ENCODE assay signal across 8 mouse cellular contexts in genomic region chr3:105452556-105453213, GRCm38 (mm10). TPM values are rescaled to one million over a fixed set of nuclear protein-coding genes. Genes with fewer than 3 reads are reported as not detected.
A peak's percentile ranks its signal among the peaks of the same experiment; 100 is the strongest.
DNase-seq lines count a peak whose midpoint lies in the region; ATAC-seq and TF ChIP-seq lines count a peak whose summit lies in the region.

No protein-coding gene starts in this region.

- peak overlapping the region; percentile 66 for H3K27ac ChIP-seq in forebrain, embryonic 14.5 days (ENCODE audit: low read depth, low read length)
- H3K27ac ChIP-seq in hindbrain, embryonic 15.5 days (replicated peaks): peak overlapping the region; percentile 85
- no peak overlapping the region for H3K27ac ChIP-seq in limb, embryonic 12.5 days
- H3K27ac ChIP-seq in neural tube, embryonic 11.5 days (ENCODE audit: low read depth, low read length): no peak overlapping the region

- peak; percentile 37; the same call in 1 of the 2 replicates for TF ChIP-seq POLR2A in brain, embryonic 14.5 days (IDR thresholded peaks at IDR 0.05; ENCODE audit: borderline replicate concordance, extremely low read depth, insufficient read depth, insufficient read length, poor library complexity, severe bottlenecking)

- peak overlapping the region; percentile 92 for H3K9ac ChIP-seq in forebrain, embryonic 14.5 days (ENCODE audit: low read length)
- peak overlapping the region; percentile 84 for H3K9ac ChIP-seq in hindbrain, embryonic 15.5 days
- peak overlapping the region; percentile 70 for H3K9ac ChIP-seq in limb, embryonic 12.5 days (replicated peaks)
- peak overlapping the region; percentile 75 for H3K9ac ChIP-seq in neural tube, embryonic 11.5 days (ENCODE audit: low read length)

- H3K9me3 ChIP-seq in forebrain, embryonic 14.5 days (replicated peaks; ENCODE audit: control insufficient read depth, low read length): no peaks in the 10 kb centered on the region
- H3K9me3 ChIP-seq in hindbrain, embryonic 15.5 days: no peaks in the 10 kb centered on the region
- no peaks in the 10 kb centered on the region for H3K9me3 ChIP-seq in limb, embryonic 12.5 days
- H3K9me3 ChIP-seq in neural tube, embryonic 11.5 days (ENCODE audit: control insufficient read depth, low read length): no peaks in the 10 kb centered on the region

- peak; percentile 63 for ATAC-seq in forebrain, embryonic 14.5 days
- peak; percentile 61 for ATAC-seq in hindbrain, embryonic 15.5 days (ENCODE audit: low FRiP score, low read depth)
- no peak for ATAC-seq in limb, embryonic 12.5 days (ENCODE audit: insufficient number of reproducible peaks, insufficient read depth, low FRiP score, low TSS enrichment, low read depth)
- ATAC-seq in neural tube, embryonic 11.5 days (ENCODE audit: insufficient read depth, low FRiP score, low TSS enrichment): peak; percentile 48

- H3K36me3 ChIP-seq in forebrain, embryonic 14.5 days (ENCODE audit: control insufficient read depth, insufficient read depth, low read length): no peaks in the 10 kb centered on the region
- no peaks in the 10 kb centered on the region for H3K36me3 ChIP-seq in hindbrain, embryonic 15.5 days
- no peaks in the 10 kb centered on the region for H3K36me3 ChIP-seq in limb, embryonic 12.5 days
- no peaks in the 10 kb centered on the region for H3K36me3 ChIP-seq in neural tube, embryonic 11.5 days (ENCODE audit: control insufficient read depth, insufficient read depth, low read length)

- H3K4me2 ChIP-seq in forebrain, embryonic 14.5 days (ENCODE audit: low read length): peak overlapping the region; percentile 99
- peak overlapping the region; percentile 96 for H3K4me2 ChIP-seq in hindbrain, embryonic 15.5 days
- peak overlapping the region; percentile 100 for H3K4me2 ChIP-seq in limb, embryonic 12.5 days
- H3K4me2 ChIP-seq in neural tube, embryonic 11.5 days (ENCODE audit: low read depth): peak overlapping the region; percentile 99

- peak; percentile 5 for DNase-seq in gastrocnemius, postnatal 14 days
- no peak for DNase-seq in gastrocnemius, postnatal 36 days
- peak; percentile 64 for DNase-seq in brain, embryonic 14.5 days (ENCODE audit: low read depth)
- DNase-seq in forebrain, embryonic 14.5 days (ENCODE audit: low spot score): peak; percentile 43
- DNase-seq in neural tube, embryonic 11.5 days (ENCODE audit: low spot score): peak; percentile 52
- DNase-seq in urinary bladder, postnatal 14 days (ENCODE audit: low spot score): peak; percentile 26

- H3K4me1 ChIP-seq in forebrain, embryonic 14.5 days (ENCODE audit: control insufficient read depth, insufficient read depth, low read length): peaks cover 12% of the 10 kb centered on the region
- peaks cover 49% of the 10 kb centered on the region for H3K4me1 ChIP-seq in hindbrain, embryonic 15.5 days (replicated peaks)
- peaks cover 29% of the 10 kb centered on the region for H3K4me1 ChIP-seq in limb, embryonic 12.5 days (replicated peaks)
- H3K4me1 ChIP-seq in neural tube, embryonic 11.5 days (ENCODE audit: control insufficient read depth, insufficient read depth, low read length): peaks cover 7% of the 10 kb centered on the region

- TF ChIP-seq CTCF in brain, embryonic 14.5 days (IDR thresholded peaks at IDR 0.05; ENCODE audit: borderline replicate concordance, extremely low read depth, insufficient read depth, insufficient read length): no peak

- peaks cover 8% of the 10 kb centered on the region; the same call in 1 of the 2 replicates for H3K27me3 ChIP-seq in forebrain, embryonic 14.5 days (replicated peaks; ENCODE audit: control insufficient read depth, insufficient read depth, low read length)
- no peaks in the 10 kb centered on the region for H3K27me3 ChIP-seq in hindbrain, embryonic 15.5 days
- peaks cover 95% of the 10 kb centered on the region for H3K27me3 ChIP-seq in limb, embryonic 12.5 days
- peaks cover 28% of the 10 kb centered on the region for H3K27me3 ChIP-seq in neural tube, embryonic 11.5 days (ENCODE audit: control insufficient read depth, insufficient read depth, low read length)

- WGBS in forebrain, embryonic 14.5 days: under 1% methylated on average over 45 of the region's 60 CpGs
- under 1% methylated on average over 56 of the region's 60 CpGs for WGBS in hindbrain, embryonic 15.5 days
- WGBS in limb, embryonic 12.5 days: under 1% methylated on average over 53 of the region's 60 CpGs
- WGBS in neural tube, embryonic 11.5 days: 0% methylated on average over 37 of the region's 60 CpGs

- intact Hi-C loops in gastrocnemius, postnatal 14 days (cut with DNase I; ENCODE audit: low total_unique reads): no loop called here
- intact Hi-C loops in gastrocnemius, postnatal 36 days (cut with DNase I): no loop called here

- H3K4me3 ChIP-seq in forebrain, embryonic 14.5 days (ENCODE audit: low read depth, low read length): peak overlapping the region; percentile 74
- peak overlapping the region; percentile 91 for H3K4me3 ChIP-seq in hindbrain, embryonic 15.5 days
- H3K4me3 ChIP-seq in limb, embryonic 12.5 days (replicated peaks): peak overlapping the region; percentile 68
- peak overlapping the region; percentile 65 for H3K4me3 ChIP-seq in neural tube, embryonic 11.5 days (ENCODE audit: low read depth, low read length)

RNA-seq across cellular contexts. Expression of gene Kcnd3, which starts 0.6 kb away (rescaled TPM):
- total RNA-seq in gastrocnemius, postnatal 14 days (2021): 1 to 10 TPM in 1 of 2 experiments, under 1 TPM in 1; 0.33 to 1.3 TPM
- total RNA-seq in gastrocnemius, postnatal 36 days (2021): under 1 TPM in 1 of 2 experiments, not detected in 1; 0.20 TPM
- 19.2 and 32.0 TPM in 2 replicates for polyA plus RNA-seq in brain, embryonic 14.5 days (2012; rRNA removed)
- 6.3 and 7.7 TPM in 2 replicates for polyA plus RNA-seq in forebrain, embryonic 14.5 days (2014; fragmentation: Nextera tagmentation; extraction: Ambion mirVana)
- 10.0 and 10.4 TPM in 2 replicates for polyA plus RNA-seq in hindbrain, embryonic 15.5 days (2015; fragmentation: Nextera tagmentation; extraction: Ambion mirVana)
- 0.24 and 0.63 TPM in 2 replicates for polyA plus RNA-seq in limb, embryonic 12.5 days (2016; fragmentation: Nextera tagmentation; extraction: Ambion mirVana)
- polyA plus RNA-seq in neural tube, embryonic 11.5 days (2014; fragmentation: Nextera tagmentation; extraction: Ambion mirVana): 0.99 and 1.5 TPM in 2 replicates

Comparison
In these comparisons a context has a peak if more than half of its experiments do, and no peak if none do; other contexts are left out.
1. DNase-seq: peak in gastrocnemius, postnatal 14 days (single experiment), brain, embryonic 14.5 days (single experiment), forebrain, embryonic 14.5 days (single experiment), neural tube, embryonic 11.5 days (single experiment) and urinary bladder, postnatal 14 days (single experiment); none in gastrocnemius, postnatal 36 days (0 of 2).
2. H3K27ac ChIP-seq: peak in forebrain, embryonic 14.5 days (single experiment) and hindbrain, embryonic 15.5 days (single experiment); none in limb, embryonic 12.5 days (single experiment) and neural tube, embryonic 11.5 days (single experiment).
3. Peak in every context shown above with its lines, with median percentiles within 50 percentile points of each other: H3K4me2 ChIP-seq, H3K4me3 ChIP-seq and H3K9ac ChIP-seq.